Mouse (Mus musculus) bone marrow, adult 2 months (tissue): ENCODE measurements around the gene Zfp62. TPM values are rescaled to one million over a fixed set of nuclear protein-coding genes. Genes with fewer than 3 reads are reported as not detected.

ENCODE experiments used
- H3K27ac ChIP-seq: fragments of 200-500 bp; 2 replicates; pipeline ENCODE4 v1.5.1; 2012; ENCODE audit warnings: low read depth, mild to moderate bottlenecking, control low read depth, inconsistent platforms, low read length; ENCODE audit not compliant: control insufficient read depth, poor library complexity, insufficient read depth
- H3K4me1 ChIP-seq: fragments of 200-500 bp; 2 replicates; pipeline ENCODE4 v1.6.1; 2011; ENCODE audit warnings: low read length; ENCODE audit not compliant: control insufficient read depth, insufficient read depth
- H3K4me3 ChIP-seq: fragments of 200-500 bp; replicated peaks from 2 replicates; pipeline ENCODE3; 2011; ENCODE audit warnings: mild to moderate bottlenecking, low read depth, low read length, control low read depth; ENCODE audit not compliant: control insufficient read depth
- CTCF ChIP-seq: fragments of 200-500 bp; IDR thresholded peaks from 2 replicates; pipeline ENCODE4 v1.5.1; 2011; ENCODE audit warnings: low read length, control low read depth; ENCODE audit not compliant: control insufficient read depth, insufficient read depth
- POLR2A ChIP-seq: fragments of 200-500 bp; IDR thresholded peaks from 2 replicates; pipeline ENCODE4 v1.6.1; 2011; ENCODE audit warnings: low read depth, mild to moderate bottlenecking, control low read depth, low read length, borderline replicate concordance; ENCODE audit not compliant: control insufficient read depth
- whole genome bisulfite sequencing: fragments of 180-500 bp; shearing (Covaris S2); methylation state at CpG from one replicate; pipeline ENCODE4 v1.1.7; 2018; 5-methylcytosine and 5-hydroxymethylcytosine counted together
- polyA plus RNA-seq: library from polyadenylated mRNA; stranded (reverse); fragments of >200 nt; gene quantifications from 2 replicates; pipeline ENCODE4 v1.2.4, GENCODE M21; 2011; ENCODE audit warnings: low replicate concordance; ENCODE audit not compliant: missing spikeins, insufficient read depth, insufficient read length

The Zfp62 gene
- polyA plus RNA-seq, 1 experiment, result 10.4 TPM

DNA sequence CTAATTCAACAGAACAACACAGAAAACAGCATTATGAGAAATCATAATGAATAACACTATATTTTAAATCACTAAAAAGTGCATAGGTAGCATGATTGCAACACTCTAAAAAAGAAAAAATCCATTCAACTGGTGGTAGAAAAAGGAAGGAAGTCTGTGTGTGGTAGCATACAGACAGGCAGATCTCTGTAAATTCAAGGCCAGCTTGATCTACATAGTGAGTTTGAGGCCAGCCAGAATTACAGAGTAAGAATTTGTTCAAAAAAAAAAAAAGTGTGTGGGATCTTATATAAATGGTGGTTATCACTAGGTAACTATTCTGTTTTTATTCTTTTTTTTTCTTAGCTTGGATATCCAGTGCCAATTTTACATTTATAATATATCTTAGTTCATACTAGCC lies 1.9 kb upstream of the Zfp62 start:
- H3K4me3 ChIP-seq, result no peak overlapping the region
- no peak for TF ChIP-seq CTCF
- no peak for TF ChIP-seq POLR2A
- H3K27ac ChIP-seq, result no peak overlapping the region
- no peaks in the 10 kb centered on the region; the same call in 1 of the 2 replicates for H3K4me1 ChIP-seq

DNA sequence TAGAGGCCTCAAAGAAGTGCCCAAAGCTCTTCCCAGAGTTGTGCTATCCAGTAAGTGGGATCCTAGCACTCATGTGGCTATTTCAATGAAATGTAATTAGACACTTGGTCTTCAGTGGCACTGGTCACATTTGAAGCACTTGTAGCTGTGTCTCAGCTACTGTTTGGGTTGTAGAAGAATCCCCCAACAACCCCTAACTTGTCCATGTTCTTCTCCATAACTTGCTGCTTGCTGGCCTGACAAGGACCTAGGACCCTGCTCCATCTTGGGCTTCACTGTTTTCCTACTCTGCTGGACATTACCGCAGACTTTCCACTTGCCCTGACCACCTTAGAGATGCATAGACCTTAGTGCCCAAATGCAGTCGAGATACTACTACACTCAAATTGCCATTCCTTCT lies 1.0 kb upstream of the Zfp62 start:
- Histone ChIP-seq H3K4me1 (no peaks in the 10 kb centered on the region; the same call in 1 of the 2 replicates), H3K27ac (no peak overlapping the region), H3K4me3 (peak overlapping the region; percentile 4)
- no peak for TF ChIP-seq POLR2A
- TF ChIP-seq CTCF, result no peak
- 32% methylated on average over 2 of the region's 2 CpGs for WGBS

DNA sequence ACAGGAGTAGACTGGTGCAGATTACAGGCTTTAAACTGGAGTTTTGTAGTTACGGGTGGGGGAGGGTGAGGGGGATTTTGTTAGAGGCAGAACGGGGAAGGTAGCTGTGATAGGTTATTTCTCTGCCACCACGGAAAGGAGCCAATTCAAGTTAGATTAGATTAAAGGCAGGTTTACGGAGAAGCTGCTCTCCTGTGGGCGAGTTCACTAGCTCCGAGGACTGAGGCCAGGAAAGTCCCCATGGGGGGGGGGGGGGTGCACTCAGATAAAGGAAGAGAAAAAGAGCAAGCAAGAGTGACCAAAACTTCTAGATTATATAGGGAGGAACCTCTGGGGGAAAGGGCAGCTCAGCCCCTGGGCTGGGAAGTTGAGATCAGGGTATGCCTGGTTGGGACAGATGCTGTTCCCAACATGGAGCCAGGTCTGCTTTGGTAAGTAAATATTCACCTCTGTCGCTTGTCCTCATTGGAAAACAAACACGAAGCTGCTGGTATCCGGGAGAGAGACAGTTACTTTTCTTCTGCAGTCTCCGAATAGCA lies 500 bp upstream of the Zfp62 start:
- H3K27ac ChIP-seq, result peak overlapping the region; percentile 99
- peak overlapping the region; percentile 98 for H3K4me3 ChIP-seq
- TF ChIP-seq CTCF, result no peak
- TF ChIP-seq POLR2A, result no peak
- H3K4me1 ChIP-seq, result no peaks in the 10 kb centered on the region; the same call in 1 of the 2 replicates
- WGBS, result under 1% methylated on average over 10 of the region's 10 CpGs

DNA sequence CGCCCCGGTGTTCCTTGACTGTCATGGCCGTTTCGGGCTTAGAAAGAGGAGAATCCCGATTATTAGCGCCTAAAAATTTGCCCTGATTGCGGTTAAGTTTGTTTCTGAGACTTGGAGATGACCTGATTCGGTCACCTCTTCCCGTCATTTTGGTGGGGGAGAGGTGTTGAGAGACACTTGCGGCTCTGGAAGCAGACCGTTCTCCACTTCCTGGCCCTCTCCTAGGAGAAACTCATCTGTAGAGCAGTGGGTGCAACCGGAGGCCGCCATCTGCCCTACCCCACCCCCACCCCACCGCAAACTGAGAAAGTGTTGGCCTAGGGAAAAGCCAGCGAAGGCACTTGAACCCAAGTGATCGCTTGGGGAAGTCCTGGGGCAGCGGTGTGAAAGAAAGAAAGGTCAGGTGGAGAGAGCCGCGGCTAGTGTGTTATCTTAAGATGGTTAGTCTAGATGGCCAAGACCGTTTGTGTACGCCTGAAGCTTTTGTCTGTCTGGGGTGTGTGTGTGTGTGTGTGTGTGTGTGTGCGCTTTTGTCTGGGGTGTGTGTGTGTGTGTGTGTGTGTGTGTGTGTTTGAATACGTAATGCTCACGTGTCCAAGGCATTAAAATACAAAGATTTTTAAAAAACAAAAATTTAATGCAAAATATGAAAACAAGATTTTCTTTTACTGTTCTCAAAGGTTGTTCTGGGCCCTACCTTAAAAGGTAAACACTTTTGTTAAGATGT lies 842 bp downstream of the Zfp62 start:
- Histone ChIP-seq H3K27ac (peak overlapping the region; percentile 99), H3K4me1 (peaks cover 1% of the 10 kb centered on the region; the same call in 1 of the 2 replicates)
- TF ChIP-seq CTCF (no peak), POLR2A (no peak)

DNA sequence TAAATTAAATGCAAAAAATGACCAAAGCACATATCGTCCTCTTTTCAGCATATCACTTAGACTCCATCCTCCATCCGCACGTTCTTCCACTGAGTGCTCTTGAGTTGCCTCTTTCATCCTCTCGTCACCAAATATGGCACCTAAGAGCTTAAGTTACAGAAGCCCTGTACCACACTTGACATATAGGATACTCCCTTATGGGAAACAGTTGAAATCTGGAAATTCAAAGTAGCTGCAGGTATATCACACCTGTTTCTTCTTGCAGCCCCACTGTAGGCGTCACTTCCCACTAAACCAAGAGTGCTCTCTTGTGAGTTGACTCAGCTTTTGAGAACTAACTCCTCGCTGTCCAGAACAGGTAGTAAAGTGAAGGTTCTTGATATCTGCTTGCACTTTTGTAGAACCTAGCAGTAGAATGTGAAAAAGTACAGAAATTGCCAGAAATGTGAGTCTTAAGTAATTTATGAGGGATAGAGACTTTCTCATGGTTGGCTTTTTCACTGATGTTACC lies 2.0 kb downstream of the Zfp62 start:
- Histone ChIP-seq H3K27ac (no peak overlapping the region), H3K4me1 (peaks cover 1% of the 10 kb centered on the region; the same call in 1 of the 2 replicates), H3K4me3 (no peak overlapping the region)
- TF ChIP-seq POLR2A (no peak), CTCF (no peak)
- WGBS, result 74% methylated on average over 6 of the region's 6 CpGs

More for the DNA sequence above, 842 bp downstream of the Zfp62 start:
- under 1% methylated on average over 24 of the region's 24 CpGs for WGBS
- peak overlapping the region; percentile 98 for H3K4me3 ChIP-seq

DNA sequence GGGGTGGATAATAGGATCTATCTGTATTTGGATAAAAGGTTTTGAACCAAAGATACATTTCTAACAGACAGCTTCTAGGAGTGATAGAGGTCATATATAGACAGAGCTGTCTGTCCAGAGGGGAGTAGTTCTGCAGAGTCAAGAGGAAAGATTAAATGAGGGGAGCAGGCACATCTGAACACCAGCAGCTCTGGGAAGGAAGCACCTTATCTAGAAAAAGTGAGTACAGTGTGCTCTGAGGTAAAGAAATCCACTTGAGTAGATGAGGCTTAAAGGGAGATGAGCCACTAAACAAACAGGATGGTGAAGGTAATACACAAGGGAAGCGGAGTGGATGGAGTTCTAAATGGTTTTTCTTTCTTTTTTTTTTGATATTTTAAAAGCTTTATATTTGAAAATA lies 4.4 kb downstream of the Zfp62 start:
- no peak for TF ChIP-seq POLR2A
- TF ChIP-seq CTCF, result no peak
- Histone ChIP-seq H3K4me3 (no peak overlapping the region), H3K4me1 (peaks cover 1% of the 10 kb centered on the region; the same call in 1 of the 2 replicates), H3K27ac (no peak overlapping the region)
- WGBS, result 89% methylated on average over 1 of the region's 1 CpGs

DNA sequence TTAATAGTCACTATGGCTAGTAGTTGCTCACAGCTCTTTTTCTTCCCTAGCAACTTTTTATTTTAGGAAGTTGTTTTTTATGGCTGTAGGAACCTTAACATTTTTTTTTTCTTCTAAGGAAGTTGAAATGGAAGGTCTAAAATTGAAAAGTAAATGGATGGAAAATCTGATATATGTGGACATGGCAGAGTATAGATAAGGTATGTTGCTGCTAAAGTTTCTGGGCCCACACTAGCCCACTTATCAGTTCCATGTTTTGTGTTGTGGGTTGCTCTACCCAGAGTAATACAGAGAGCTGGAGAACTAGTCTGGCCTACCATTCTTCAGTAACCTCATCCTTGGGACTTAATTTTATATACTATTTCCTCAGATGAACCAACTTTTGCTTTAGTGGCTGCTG lies 9.5 kb downstream of the Zfp62 start:
- H3K4me1 ChIP-seq, result peaks cover 1% of the 10 kb centered on the region; the same call in 1 of the 2 replicates

DNA sequence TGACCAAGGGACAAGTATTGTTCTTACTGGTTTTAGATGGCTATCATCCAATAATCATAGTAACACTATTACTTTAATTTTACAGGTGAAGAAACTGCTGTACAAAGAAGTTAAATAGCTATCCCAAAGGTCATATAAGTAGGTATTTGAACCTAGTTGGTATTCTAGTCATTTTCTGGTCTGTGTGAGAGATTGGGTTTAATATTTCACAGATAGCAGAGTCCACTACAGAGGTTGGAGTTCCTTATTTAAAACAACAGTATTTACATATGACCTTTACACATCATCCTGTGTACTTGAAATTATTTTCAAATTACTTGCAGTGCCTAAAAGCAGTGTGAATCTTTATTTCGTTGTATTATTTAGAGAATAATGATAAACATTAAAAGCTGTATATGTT lies 10.4 kb downstream of the Zfp62 start:
- TF ChIP-seq POLR2A, result no peak
- TF ChIP-seq CTCF, result no peak
- 90% methylated on average over 1 of the region's 1 CpGs for WGBS
- Histone ChIP-seq H3K4me1 (peaks cover under 1% of the 10 kb centered on the region; the same call in 1 of the 2 replicates), H3K4me3 (no peak overlapping the region), H3K27ac (no peak overlapping the region)

More for the DNA sequence above, 9.5 kb downstream of the Zfp62 start:
- TF ChIP-seq POLR2A (no peak), CTCF (no peak)
- Histone ChIP-seq H3K27ac (no peak overlapping the region), H3K4me3 (no peak overlapping the region)
